Mouse (Mus musculus): ENCODE results near the gene Tmem136.

- TF ChIP-seq CTCF (IDR thresholded peaks at IDR 0.05): no peak
- TF ChIP-seq POLR2A (IDR thresholded peaks at IDR 0.05; ENCODE audit: insufficient read depth, low read depth, low read length): no peak
These were observed 54.8 kb downstream of the Tmem136 start for GRCm38 (mm10) chr9:43061545-43061944.

Measured in heart, adult 2 months (tissue).